Mouse (Mus musculus) lung, adult 10 weeks (tissue): ENCODE measurements around the gene Gm10563. TPM values are rescaled to one million over a fixed set of nuclear protein-coding genes. Genes with fewer than 3 reads are reported as not detected.

ENCODE experiments used
- polyA plus RNA-seq: library from polyadenylated mRNA; stranded (reverse); fragments of 350-450 nt; fragmentation: Illumina TruSeq; extraction: RNeasy Lipid Tissue Mini Kit (QIAGEN cat#74804); gene quantifications from one replicate; pipeline ENCODE4 v1.2.3, GENCODE M21; 2014; ENCODE audit warnings: low read depth, low replicate concordance; ENCODE audit not compliant: insufficient read depth

Gene Gm10563
- not detected for polyA plus RNA-seq

GRCm38 (mm10) chr4:155645308-155645707, at the start of gene Gm10563:
Gm10563 (minus strand) TSS chr4:155645408.

GRCm38 (mm10) chr4:155694111-155694481, 48.9 kb upstream of the Gm10563 start, which contains the start of gene Fndc10:
Fndc10 (plus strand) TSS chr4:155694342.

DNA sequence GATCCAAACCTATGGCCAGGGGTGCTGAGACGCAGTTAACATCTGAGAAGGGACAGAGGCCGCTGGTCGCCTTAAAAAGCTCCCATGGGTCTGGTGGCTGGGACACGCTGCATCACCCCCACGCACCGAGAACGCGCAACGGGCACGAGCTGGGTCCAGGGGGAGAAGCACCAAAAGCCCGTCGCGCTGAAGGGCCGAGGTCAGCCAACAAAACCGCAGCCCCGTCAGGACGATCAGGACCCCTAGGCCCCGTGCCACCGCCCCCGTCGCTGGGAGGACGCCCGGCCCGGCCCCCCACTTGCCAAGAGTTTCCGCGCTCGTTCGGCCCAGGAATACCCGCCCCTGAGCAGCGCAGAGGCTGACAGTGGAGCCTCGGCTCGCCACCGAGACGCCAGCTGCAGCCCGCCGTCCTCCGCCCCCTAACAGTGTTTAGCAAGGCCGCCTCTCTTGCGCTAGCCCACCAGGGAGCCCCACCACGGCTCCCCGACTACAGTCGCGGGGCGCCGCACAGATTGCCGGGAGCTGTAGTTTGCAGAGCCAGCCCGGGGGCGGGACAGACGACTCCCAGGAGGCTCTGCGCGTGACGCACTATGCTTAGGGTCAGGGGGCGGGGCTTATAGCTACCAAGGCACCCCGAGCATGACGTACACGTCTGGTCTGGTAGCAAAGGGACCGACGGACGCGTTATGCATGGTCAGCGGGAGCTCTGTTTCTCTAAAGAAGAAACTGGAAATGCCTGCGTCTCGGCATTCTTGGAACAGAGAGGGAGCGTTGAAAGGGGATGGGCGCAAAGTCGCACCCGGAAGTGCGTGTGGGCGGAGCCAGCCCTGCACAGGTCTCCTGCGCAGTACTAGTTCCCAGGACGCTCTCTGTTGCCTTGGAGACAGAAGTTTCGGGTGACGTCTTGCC, 23.7 kb upstream of the Gm10563 start, which contains the start of gene Mib2:
Mib2 (minus strand) TSS at position 510 of the 909 bp plus-strand sequence.

GRCm38 (mm10) chr4:155653086-155653450, 7.9 kb upstream of the Gm10563 start, which contains the start of gene Mmp23:
Mmp23 (minus strand) TSS chr4:155653384.

GRCm38 (mm10) chr4:155624338-155625291, 20.6 kb downstream of the Gm10563 start, which contains the start of gene Cdk11b:
Cdk11b (plus strand) TSS chr4:155624854.

DNA sequence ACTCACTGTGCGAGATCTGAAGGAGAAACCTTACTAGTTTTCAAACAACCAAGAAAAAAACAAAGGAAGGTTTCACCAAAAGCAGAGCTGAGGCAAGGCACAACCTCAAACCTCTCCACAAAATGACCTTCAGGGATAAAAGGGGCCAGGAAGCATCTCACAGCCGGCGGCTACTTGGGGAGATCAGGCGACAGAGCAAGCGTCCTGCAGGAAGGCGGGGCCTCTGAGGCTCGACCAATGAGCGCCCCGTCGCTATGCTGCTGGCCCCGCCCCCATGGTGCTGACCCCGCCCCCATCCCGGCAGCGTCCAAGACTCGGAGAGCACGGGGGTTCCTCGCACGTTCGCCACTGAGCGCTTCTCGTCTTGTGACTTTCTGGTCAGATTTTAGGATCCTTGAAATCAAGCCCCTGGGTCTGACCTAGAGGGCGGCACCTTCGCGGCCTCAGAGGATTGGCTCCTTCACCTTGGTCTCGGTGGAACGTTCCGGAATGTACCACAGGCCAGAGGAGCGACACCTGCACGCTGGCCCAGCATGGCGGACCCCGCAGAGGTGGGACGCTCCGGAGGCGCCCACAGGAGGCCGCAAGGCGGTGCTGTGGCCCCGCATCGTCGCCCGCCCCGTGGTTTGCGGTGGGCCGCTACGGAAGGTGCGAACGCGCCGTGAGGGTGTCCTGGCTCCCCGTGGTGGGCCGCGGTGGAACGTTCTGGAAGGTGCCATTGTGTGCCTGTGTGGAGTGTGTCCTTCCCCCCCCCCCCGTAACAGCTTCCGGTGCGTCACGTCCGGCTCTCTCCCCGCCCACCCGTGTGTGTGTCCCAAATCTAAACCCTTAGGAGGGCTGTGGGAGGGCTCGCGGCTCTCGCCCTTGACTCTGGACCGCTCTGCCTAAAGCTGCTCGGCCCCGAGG, 43.9 kb downstream of the Gm10563 start, which contains the start of gene Slc35e2:
Slc35e2 (plus strand) TSS at position 326 of the 906 bp plus-strand sequence.

Other genes starting within 250 kb of the Gm10563 start
- 0.35 TPM for gene Gabrd, start 247.3 kb downstream of the Gm10563 start, polyA plus RNA-seq
- 2.1 TPM for gene Cfap74, start 236.2 kb downstream of the Gm10563 start, polyA plus RNA-seq
- gene Tmem52, start 176.3 kb downstream of the Gm10563 start, polyA plus RNA-seq: 1.1 TPM
- 229 TPM for gene Gnb1, start 154.0 kb downstream of the Gm10563 start, polyA plus RNA-seq
- gene Nadk, start 83.0 kb downstream of the Gm10563 start, polyA plus RNA-seq: 65.4 TPM
- gene Slc35e2, start 44.0 kb downstream of the Gm10563 start, polyA plus RNA-seq: 2.7 TPM
- 47.0 TPM for gene Cdk11b, start 20.6 kb downstream of the Gm10563 start, polyA plus RNA-seq
- 18.4 TPM for gene Mmp23, start 8.0 kb upstream of the Gm10563 start, polyA plus RNA-seq
- gene Mib2, start 23.8 kb upstream of the Gm10563 start, polyA plus RNA-seq: 23.8 TPM
- gene Fndc10, start 48.9 kb upstream of the Gm10563 start, polyA plus RNA-seq: 2.8 TPM
- gene Ssu72, start 59.4 kb upstream of the Gm10563 start, polyA plus RNA-seq: 76.0 TPM
- gene Tmem240, start 89.4 kb upstream of the Gm10563 start, polyA plus RNA-seq: 0.40 TPM
- 17.7 TPM for gene Atad3a, start 115.7 kb upstream of the Gm10563 start, polyA plus RNA-seq
- gene Vwa1, start 129.3 kb upstream of the Gm10563 start, polyA plus RNA-seq: 3.0 TPM
- 0.29 TPM for gene Tmem88b, start 140.5 kb upstream of the Gm10563 start, polyA plus RNA-seq
- 3.2 TPM for gene Ankrd65, start 145.0 kb upstream of the Gm10563 start, polyA plus RNA-seq
- gene Mrpl20, start 157.5 kb upstream of the Gm10563 start, polyA plus RNA-seq: 112 TPM
- gene Ccnl2, start 167.1 kb upstream of the Gm10563 start, polyA plus RNA-seq: 51.7 TPM
- gene Aurkaip1, start 185.9 kb upstream of the Gm10563 start, polyA plus RNA-seq: 106 TPM
- 188 TPM for gene Mxra8, start 194.3 kb upstream of the Gm10563 start, polyA plus RNA-seq
- gene Dvl1, start 202.0 kb upstream of the Gm10563 start, polyA plus RNA-seq: 25.1 TPM
- gene Tas1r3, start 218.0 kb upstream of the Gm10563 start, polyA plus RNA-seq: 0.19 TPM
- gene Cptp, start 224.0 kb upstream of the Gm10563 start, polyA plus RNA-seq: 6.7 TPM
- 18.8 TPM for gene Ints11, start 224.1 kb upstream of the Gm10563 start, polyA plus RNA-seq
- gene Pusl1, start 246.4 kb upstream of the Gm10563 start, polyA plus RNA-seq: 13.1 TPM
- 6.0 TPM for gene Acap3, start 246.4 kb upstream of the Gm10563 start, polyA plus RNA-seq